7 mouse cellular contexts compared by ENCODE assay signal in the genomic region with DNA sequence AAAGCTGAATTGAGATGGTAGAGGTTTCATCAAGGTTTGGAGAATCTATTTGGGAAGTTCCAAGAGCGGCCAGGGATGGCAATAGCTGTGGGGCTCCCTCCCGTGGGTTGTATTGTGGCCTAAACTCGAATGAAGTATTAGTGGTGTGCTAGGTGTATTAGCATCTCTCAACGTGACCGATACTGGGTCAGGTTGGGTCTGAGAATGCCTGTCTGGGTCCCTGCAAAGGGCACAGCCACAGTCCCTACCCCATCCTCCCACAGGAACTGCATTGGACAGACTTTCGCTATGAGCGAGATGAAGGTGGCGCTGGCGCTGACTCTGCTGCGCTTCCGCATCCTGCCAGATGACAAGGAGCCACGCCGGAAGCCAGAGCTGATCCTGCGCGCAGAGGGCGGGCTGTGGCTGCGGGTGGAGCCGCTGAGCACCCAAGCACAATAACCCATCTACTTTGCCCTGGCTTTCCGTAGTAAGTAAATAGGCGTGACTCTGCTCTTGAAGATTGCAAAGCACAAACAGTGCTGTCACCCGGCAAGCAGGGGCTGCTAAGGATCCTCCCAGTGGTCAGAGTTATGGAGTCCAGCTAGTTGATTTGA. TPM values are rescaled to one million over a fixed set of nuclear protein-coding genes. Genes with fewer than 3 reads are reported as not detected.
DNase-seq lines count a peak whose midpoint lies in the region; ATAC-seq lines count a peak whose summit lies in the region.

No protein-coding gene starts in this region.

- H3K36me3 ChIP-seq in intestine, embryonic 15.5 days = no peaks in the 10 kb centered on the region
- H3K36me3 ChIP-seq in neural tube, embryonic 13.5 days = no peaks in the 10 kb centered on the region

- no peak overlapping the region for H3K27ac ChIP-seq in intestine, embryonic 15.5 days
- no peak overlapping the region for H3K27ac ChIP-seq in neural tube, embryonic 13.5 days (replicated peaks)

- H3K4me2 ChIP-seq in intestine, embryonic 15.5 days (replicated peaks) = peak overlapping the region; percentile 41
- peak overlapping the region; percentile 39 for H3K4me2 ChIP-seq in neural tube, embryonic 13.5 days

- H3K9ac ChIP-seq in intestine, embryonic 15.5 days = no peak overlapping the region
- 0 out of 2 replicates have a peak overlapping the region, but pooled peaks have one; percentile 34 for H3K9ac ChIP-seq in neural tube, embryonic 13.5 days

- H3K27me3 ChIP-seq in intestine, embryonic 15.5 days (replicated peaks) = no peaks in the 10 kb centered on the region
- no peaks in the 10 kb centered on the region for H3K27me3 ChIP-seq in neural tube, embryonic 13.5 days

- peak; percentile 56 for DNase-seq in T-cell, adult 2 months (ENCODE audit: low spot score)
- DNase-seq in embryo, embryonic 9.5 days (ENCODE audit: extremely low spot score) = peak; percentile 6
- no peak for DNase-seq in right cerebral cortex, postnatal 36 days (ENCODE audit: low spot score in 2 of 2)
- DNase-seq in spleen, postnatal 10 days (ENCODE audit: low spot score in 2 of 2) = no peak
- DNase-seq in right cerebral cortex, postnatal 4 days = no peak

- H3K4me3 ChIP-seq in intestine, embryonic 15.5 days (replicated peaks) = no peak overlapping the region
- H3K4me3 ChIP-seq in neural tube, embryonic 13.5 days = no peak overlapping the region

- peak; percentile 80 for ATAC-seq in intestine, embryonic 15.5 days
- ATAC-seq in neural tube, embryonic 13.5 days (ENCODE audit: low read depth) = 0 out of 2 replicates have a peak, but pooled peaks have one; percentile 56

- no peaks in the 10 kb centered on the region for H3K9me3 ChIP-seq in intestine, embryonic 15.5 days
- H3K9me3 ChIP-seq in neural tube, embryonic 13.5 days = no peaks in the 10 kb centered on the region

- no peaks in the 10 kb centered on the region for H3K4me1 ChIP-seq in intestine, embryonic 15.5 days (replicated peaks)
- H3K4me1 ChIP-seq in neural tube, embryonic 13.5 days (replicated peaks) = no peaks in the 10 kb centered on the region; the same call in 1 of the 2 replicates

- WGBS in intestine, embryonic 15.5 days = 37% methylated on average over 21 of the region's 21 CpGs
- WGBS in neural tube, embryonic 13.5 days = 51% methylated on average over 21 of the region's 21 CpGs

RNA-seq across cellular contexts. Expression of a gene that starts 9.3 kb away (rescaled TPM):
- 0.60 and 0.72 TPM in 2 replicates for polyA plus RNA-seq in intestine, embryonic 15.5 days (2015; fragmentation: Nextera tagmentation; extraction: Ambion mirVana)
- polyA plus RNA-seq in neural tube, embryonic 13.5 days (2015; fragmentation: Nextera tagmentation; extraction: Ambion mirVana) = 1.0 and 1.6 TPM in 2 replicates

RNA-seq across cellular contexts. Expression of a gene that starts 17.4 kb away (rescaled TPM):
- 13.4 and 16.8 TPM in 2 replicates for polyA plus RNA-seq in intestine, embryonic 15.5 days (2015; fragmentation: Nextera tagmentation; extraction: Ambion mirVana)
- polyA plus RNA-seq in neural tube, embryonic 13.5 days (2015; fragmentation: Nextera tagmentation; extraction: Ambion mirVana) = not detected in 2 replicates

RNA-seq across cellular contexts. Expression of a gene that starts 55.0 kb away (rescaled TPM):
- polyA plus RNA-seq in intestine, embryonic 15.5 days (2015; fragmentation: Nextera tagmentation; extraction: Ambion mirVana) = not detected in 2 replicates
- polyA plus RNA-seq in neural tube, embryonic 13.5 days (2015; fragmentation: Nextera tagmentation; extraction: Ambion mirVana) = 0.53 TPM in 1 of 2 replicates, not detected in the other

Comparison
In these comparisons a context has a peak if more than half of its experiments do, and no peak if none do; other contexts are left out.
1. DNase-seq: peak in T-cell, adult 2 months (single experiment) and embryo, embryonic 9.5 days (single experiment); none in right cerebral cortex, postnatal 36 days (0 of 2), spleen, postnatal 10 days (0 of 2) and right cerebral cortex, postnatal 4 days (single experiment).
2. RNA of a gene that starts 17.4 kb away (polyA plus RNA-seq): 13.4 to 16.8 TPM in intestine, embryonic 15.5 days; not detected in neural tube, embryonic 13.5 days; every median in the first group is over 10 times any median in the second.